Mouse (Mus musculus) embryonic fibroblast, embryonic 13.5 days (primary cell): ENCODE measurements around the gene Neurl1b.

ENCODE experiments used
- CTCF ChIP-seq: IDR thresholded peaks from 2 replicates; pipeline ENCODE4 v1.5.1; 2011; ENCODE audit warnings: mild to moderate bottlenecking, control low read depth, low read length, moderate library complexity, borderline replicate concordance; ENCODE audit not compliant: insufficient read depth
- POLR2A ChIP-seq: IDR thresholded peaks from 2 replicates; pipeline ENCODE4 v1.6.1; 2011; ENCODE audit warnings: low read depth, mild to moderate bottlenecking, control low read depth, low read length, moderate library complexity

DNA sequence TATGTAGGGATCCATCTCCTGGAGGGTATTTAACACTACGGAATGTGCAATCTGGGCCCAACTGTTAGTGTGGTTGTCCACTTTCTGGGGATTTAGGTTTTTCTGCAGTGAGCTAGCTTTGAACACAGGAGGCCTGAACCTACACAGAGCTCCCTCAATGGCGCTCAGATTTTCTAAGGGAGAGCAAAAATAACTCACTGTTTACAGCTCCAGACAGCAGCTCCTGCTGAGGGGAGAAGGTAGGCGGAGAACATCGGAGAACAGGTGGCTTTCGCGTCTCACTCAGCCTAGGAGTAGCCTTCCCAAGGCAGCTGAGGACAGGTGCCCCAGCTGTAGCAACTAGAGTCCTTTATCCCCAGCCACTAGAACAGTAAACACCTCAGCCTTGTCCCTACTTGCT lies 27.6 kb downstream of the Neurl1b start:
- TF ChIP-seq POLR2A (no peak), CTCF (no peak)
